Mouse (Mus musculus) liver, embryonic 14.5 days (tissue): ENCODE results near the gene Lrig3. TPM values are rescaled to one million over a fixed set of nuclear protein-coding genes. Genes with fewer than 3 reads are reported as not detected.

Source experiments
- ATAC-seq: fragments of 200-750 bp; cut with Nextera tagmentation; 2 replicates; pipeline ENCODE4 v1.8.0; 2017; ENCODE audit warnings: moderate number of reproducible peaks, mild to moderate bottlenecking, moderate library complexity; ENCODE audit not compliant: insufficient read depth
- DNase-seq, 3 experiments: peaks; one replicate each; pipeline ENCODE4 v3.0.0-alpha.2; 2012 to 2013; ENCODE audit warnings: low read depth in 3 of 3, low spot score in 3 of 3
- H3K27ac ChIP-seq: fragments of 300-500 bp; sonication (generic); 2 replicates; pipeline ENCODE4 v1.5.1; 2014; ENCODE audit warnings: moderate library complexity, mild to moderate bottlenecking, control low read depth, inconsistent platforms
- H3K27me3 ChIP-seq: fragments of 300-500 bp; sonication (generic); 2 replicates; pipeline ENCODE4 v1.6.1; 2014; ENCODE audit warnings: mild to moderate bottlenecking, low read length, moderate library complexity; ENCODE audit not compliant: control insufficient read depth, insufficient read depth
- H3K36me3 ChIP-seq: fragments of 300-500 bp; sonication (generic); replicated peaks from 2 replicates; pipeline ENCODE4 v1.6.1; 2014; ENCODE audit warnings: low read depth; ENCODE audit not compliant: control insufficient read depth, insufficient read depth
- H3K4me1 ChIP-seq, 2 experiments: fragments of 200-500 bp in 1 of 2; fragments of 300-500 bp in 1 of 2; sonication (generic) in 1 of 2; replicated peaks; 2 replicates each; pipeline ENCODE4 v1.6.1; 2012 to 2014; ENCODE audit warnings: antibody characterized with exemption in 1 of 2, inconsistent platforms in 1 of 2, low read length in 1 of 2; ENCODE audit not compliant: control insufficient read depth in 2 of 2, insufficient read depth in 2 of 2
- H3K4me2 ChIP-seq: fragments of 300-500 bp; sonication (generic); 2 replicates; pipeline ENCODE4 v1.6.1; 2014; ENCODE audit warnings: low read depth, mild to moderate bottlenecking, control low read depth, moderate library complexity
- H3K4me3 ChIP-seq, 2 experiments: fragments of 200-500 bp in 1 of 2; fragments of 300-500 bp in 1 of 2; sonication (generic) in 1 of 2; 2 replicates each; pipeline ENCODE4 v1.5.1; 2012 to 2014; ENCODE audit warnings: low read depth in 2 of 2, low read length in 2 of 2, mild to moderate bottlenecking in 2 of 2, control low read depth in 1 of 2, inconsistent platforms in 1 of 2, moderate library complexity in 1 of 2; ENCODE audit not compliant: insufficient read depth in 1 of 2
- H3K9ac ChIP-seq: fragments of 300-500 bp; sonication (generic); replicated peaks from 2 replicates; pipeline ENCODE4 v1.6.1; 2014; ENCODE audit warnings: mild to moderate bottlenecking, control low read depth, moderate library complexity
- H3K9me3 ChIP-seq: fragments of 300-500 bp; sonication (generic); 2 replicates; pipeline ENCODE4 v1.6.1; 2016; ENCODE audit warnings: low read length, mixed read lengths; ENCODE audit not compliant: control insufficient read depth
- CTCF ChIP-seq: IDR thresholded peaks from 2 replicates; pipeline ENCODE4 v1.5.1; 2016; ENCODE audit warnings: antibody characterized with exemption, low read depth, control low read depth
- EP300 ChIP-seq: IDR thresholded peaks from 2 replicates; pipeline ENCODE4 v1.6.1; 2016; ENCODE audit warnings: antibody characterized with exemption, low read depth
- WGBS: fragments of 180-500 bp; shearing (Covaris S2); extraction: QIAGEN DNeasy Blood & Tissue Kit; methylation state at CpG from one replicate; pipeline ENCODE4 v1.1.7; 2014; ENCODE audit not compliant: insufficient replicate concordance; 5-methylcytosine and 5-hydroxymethylcytosine counted together
- polyA plus RNA-seq, 2 experiments: library from polyadenylated mRNA; depleted of rRNA in 1 of 2; stranded (reverse) in 1 of 2; unstranded in 1 of 2; fragments of >200 nt; fragmentation: Nextera tagmentation in 1 of 2; extraction: Ambion mirVana in 1 of 2; gene quantifications; 2 replicates each; pipeline versions ENCODE4 v1.2.1 to v1.2.3; 2012 to 2014

Lrig3 gene
- polyA plus RNA-seq, 2 experiments = 0.71 to 1.1 TPM

DNA sequence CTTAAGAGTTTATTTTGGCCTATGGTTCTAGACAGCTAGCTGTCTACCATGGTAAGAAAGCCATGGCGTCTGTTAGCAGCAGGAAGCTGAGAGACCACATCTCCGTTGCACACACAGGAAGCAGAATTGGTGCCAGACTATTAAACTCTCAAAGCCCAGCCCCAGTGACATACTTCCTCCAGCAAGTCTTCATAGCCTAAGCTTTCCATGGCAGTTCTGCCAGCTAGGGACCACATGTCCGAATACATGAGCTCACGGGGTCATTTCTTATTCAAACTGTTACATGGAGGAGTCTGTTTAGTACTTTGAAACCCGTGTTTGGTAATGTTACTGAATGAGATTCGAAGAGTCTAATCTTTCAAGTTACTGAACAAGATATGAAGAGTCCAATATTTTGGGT, 33.6 kb downstream of the Lrig3 start:
- 63% methylated on average over 6 of the region's 6 CpGs for WGBS

DNA sequence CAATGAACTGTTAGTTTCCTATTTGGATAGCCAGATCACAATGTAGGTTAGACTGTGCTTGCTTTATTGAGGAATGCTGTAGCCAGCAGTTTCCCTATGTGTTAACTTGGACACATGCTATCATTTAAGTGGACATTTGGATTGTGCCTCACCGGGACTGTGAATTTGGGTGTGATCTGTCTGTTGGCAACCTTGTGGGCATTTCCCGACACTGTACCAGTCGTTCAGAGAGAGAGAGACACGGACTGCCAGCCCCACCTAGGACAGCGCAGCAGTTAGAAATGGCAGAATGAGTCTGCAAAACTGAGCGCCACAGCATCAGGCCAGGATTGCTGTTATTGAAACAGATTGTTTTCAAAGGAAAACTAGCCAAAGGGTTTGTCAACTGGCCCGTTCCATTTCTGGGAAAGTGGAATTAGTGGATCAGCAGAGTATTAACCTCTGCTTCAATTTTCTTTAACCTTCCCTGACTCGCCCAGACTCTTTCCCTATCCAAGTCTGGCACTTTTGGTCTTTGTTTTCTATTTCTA, 35.0 kb downstream of the Lrig3 start:
- Histone ChIP-seq H3K4me2 (no peak overlapping the region), H3K36me3 (no peaks in the 10 kb centered on the region), H3K27ac (no peak overlapping the region), H3K27me3 (no peaks in the 10 kb centered on the region), H3K9me3 (no peaks in the 10 kb centered on the region), H3K4me3 (no peak overlapping the region), H3K4me1 (0 out of 4 replicates have a peak, but pooled peaks cover 0 to 2% of the 10 kb centered on the region in 2 experiments), H3K9ac (no peak overlapping the region)
- TF ChIP-seq EP300 (no peak), CTCF (no peak)
- ATAC-seq = no peak
- WGBS = 73% methylated on average over 8 of the region's 8 CpGs
- no peak for DNase-seq

More for the DNA sequence above, 33.6 kb downstream of the Lrig3 start:
- H3K4me1 ChIP-seq = 0 out of 4 replicates have a peak, but pooled peaks cover 0 to 2% of the 10 kb centered on the region in 2 experiments
- no peaks in the 10 kb centered on the region for H3K9me3 ChIP-seq
- no peak for TF ChIP-seq CTCF
- no peak for TF ChIP-seq EP300
- no peak overlapping the region for H3K4me2 ChIP-seq
- H3K27me3 ChIP-seq = no peaks in the 10 kb centered on the region
- no peak overlapping the region for H3K27ac ChIP-seq
- DNase-seq = no peak
- ATAC-seq = no peak
- no peak overlapping the region for H3K4me3 ChIP-seq
- H3K9ac ChIP-seq = no peak overlapping the region
- H3K36me3 ChIP-seq = no peaks in the 10 kb centered on the region

DNA sequence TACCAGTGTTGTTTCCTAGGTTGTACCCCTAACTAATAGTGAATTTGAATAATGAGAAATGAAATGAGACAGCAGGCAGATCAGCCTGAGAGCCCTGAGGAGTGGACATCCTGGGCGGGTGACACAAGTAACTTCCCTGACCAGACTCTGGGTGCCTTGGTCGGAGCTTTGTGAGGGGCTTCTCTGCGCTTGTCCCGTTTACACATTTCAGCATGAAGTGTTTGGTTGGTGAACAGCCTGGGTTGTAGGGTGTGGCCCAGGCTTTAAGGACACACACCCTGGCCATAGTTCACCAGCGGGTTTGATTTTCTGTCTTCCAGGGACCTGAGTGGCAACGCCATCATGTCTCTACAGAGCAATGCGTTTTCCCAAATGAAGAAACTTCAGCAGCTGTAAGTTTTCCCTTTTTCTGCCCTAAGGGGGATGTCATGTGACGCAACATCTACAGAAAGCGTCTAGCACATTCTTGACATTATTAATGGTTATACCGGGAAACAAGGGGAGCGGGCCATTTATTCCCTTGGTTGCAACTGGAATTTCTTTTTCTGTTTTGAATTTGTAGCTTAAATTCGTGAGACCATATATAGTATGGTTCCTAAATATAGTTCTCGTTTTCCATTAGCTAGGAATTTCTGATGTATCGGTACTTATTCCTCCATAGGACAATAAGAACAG, 36.2 kb downstream of the Lrig3 start:
- H3K36me3 ChIP-seq = no peaks in the 10 kb centered on the region
- no peak overlapping the region for H3K4me3 ChIP-seq
- no peak for ATAC-seq
- no peak overlapping the region for H3K9ac ChIP-seq
- H3K4me1 ChIP-seq = 0 out of 4 replicates have a peak, but pooled peaks cover 0 to 2% of the 10 kb centered on the region in 2 experiments
- no peaks in the 10 kb centered on the region for H3K27me3 ChIP-seq
- WGBS = 75% methylated on average over 14 of the region's 14 CpGs
- no peak overlapping the region for H3K4me2 ChIP-seq
- no peak overlapping the region for H3K27ac ChIP-seq
- no peak for TF ChIP-seq CTCF
- TF ChIP-seq EP300 = no peak
- no peak for DNase-seq
- no peaks in the 10 kb centered on the region for H3K9me3 ChIP-seq

DNA sequence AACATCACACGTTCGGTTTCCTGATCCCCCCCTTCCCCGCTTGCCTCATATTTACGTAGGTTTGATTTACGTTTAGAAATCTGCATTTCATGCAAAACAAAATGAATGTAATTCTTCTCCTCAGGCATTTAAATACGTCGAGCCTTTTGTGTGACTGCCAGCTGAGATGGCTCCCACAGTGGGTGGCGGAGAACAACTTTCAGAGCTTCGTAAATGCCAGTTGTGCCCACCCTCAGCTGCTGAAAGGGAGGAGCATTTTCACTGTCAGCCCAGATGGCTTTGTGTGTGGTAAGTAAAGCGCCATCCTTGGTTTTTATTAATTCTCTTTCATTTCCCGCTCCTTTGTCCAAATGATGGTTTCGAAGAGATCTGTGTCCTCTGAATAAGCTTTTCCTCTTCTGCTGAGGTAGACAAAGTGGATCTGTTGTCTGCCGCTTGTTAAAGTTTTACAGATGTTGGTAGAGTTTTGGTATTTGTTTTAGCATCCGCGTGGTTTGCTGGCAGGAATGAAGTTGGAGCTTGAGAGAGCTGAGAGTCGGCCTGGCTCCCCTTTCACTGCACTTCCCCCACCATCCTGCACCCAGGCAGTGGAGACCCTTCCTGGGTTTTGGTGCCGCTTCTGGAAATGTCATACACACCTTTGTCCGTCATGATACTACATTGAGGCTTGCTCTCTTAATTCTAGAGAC, 37.0 kb downstream of the Lrig3 start:
- peak in 1 of 3 experiments; percentile 9 for DNase-seq
- no peak overlapping the region for H3K4me2 ChIP-seq
- H3K4me1 ChIP-seq = 0 out of 4 replicates have a peak, but pooled peaks cover 0 to 2% of the 10 kb centered on the region in 2 experiments
- H3K9me3 ChIP-seq = no peaks in the 10 kb centered on the region
- H3K4me3 ChIP-seq = no peak overlapping the region
- H3K27me3 ChIP-seq = no peaks in the 10 kb centered on the region
- TF ChIP-seq EP300 = no peak
- TF ChIP-seq CTCF = no peak
- no peak overlapping the region for H3K9ac ChIP-seq
- no peaks in the 10 kb centered on the region for H3K36me3 ChIP-seq
- no peak overlapping the region for H3K27ac ChIP-seq
- WGBS = 71% methylated on average over 18 of the region's 18 CpGs
- no peak for ATAC-seq

DNA sequence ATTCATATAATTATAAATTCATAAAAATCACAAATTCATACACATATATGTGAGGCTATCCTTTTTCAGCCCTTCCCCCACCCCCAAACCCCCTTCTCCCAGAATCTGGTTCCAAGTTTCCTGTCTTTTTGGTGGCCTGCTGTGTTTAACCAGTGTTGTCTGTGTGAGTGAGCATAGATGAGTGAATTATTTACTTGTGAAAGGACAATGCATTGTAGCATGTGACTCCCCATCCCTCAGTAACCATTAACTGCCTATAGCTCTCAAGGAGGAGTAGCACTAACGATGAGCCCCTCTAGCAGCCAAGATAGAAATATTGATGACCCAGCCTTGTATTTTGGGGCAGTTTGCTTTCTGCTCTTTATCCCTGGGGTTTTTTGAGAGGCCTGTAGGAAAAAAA, 37.9 kb downstream of the Lrig3 start:
- Histone ChIP-seq H3K9ac (no peak overlapping the region), H3K9me3 (no peaks in the 10 kb centered on the region), H3K27me3 (no peaks in the 10 kb centered on the region), H3K4me3 (no peak overlapping the region), H3K4me1 (0 out of 4 replicates have a peak, but pooled peaks cover 0 to 2% of the 10 kb centered on the region in 2 experiments), H3K36me3 (no peaks in the 10 kb centered on the region), H3K27ac (no peak overlapping the region), H3K4me2 (no peak overlapping the region)
- WGBS = 46% methylated on average over 1 of the region's 1 CpGs
- no peak for DNase-seq
- TF ChIP-seq CTCF (no peak), EP300 (no peak)
- ATAC-seq = no peak
